Mouse (Mus musculus) thymus, adult 2 months (tissue): ENCODE results near the gene Nol12.

Source experiments
- CTCF ChIP-seq: fragments of 200-500 bp; IDR thresholded peaks from 2 replicates; pipeline ENCODE4 v1.5.1; 2012; ENCODE audit warnings: mild to moderate bottlenecking, control low read depth, low read length, moderate library complexity, borderline replicate concordance; ENCODE audit not compliant: control insufficient read depth, poor library complexity, insufficient read depth; ENCODE audit errors: extremely low read depth
- POLR2A ChIP-seq: fragments of 200-500 bp; IDR thresholded peaks from 2 replicates; pipeline ENCODE4 v1.6.1; 2012; ENCODE audit warnings: mild to moderate bottlenecking, low read length, control low read depth, moderate library complexity; ENCODE audit not compliant: control insufficient read depth, poor library complexity, insufficient read depth; ENCODE audit errors: extremely low read depth

GRCm38 (mm10) chr15:78919914-78920313 is 14.8 kb upstream of the Nol12 start:
- TF ChIP-seq CTCF (no peak), POLR2A (no peak)
